ENCODE assay signal across 8 mouse cellular contexts in the genomic region with DNA sequence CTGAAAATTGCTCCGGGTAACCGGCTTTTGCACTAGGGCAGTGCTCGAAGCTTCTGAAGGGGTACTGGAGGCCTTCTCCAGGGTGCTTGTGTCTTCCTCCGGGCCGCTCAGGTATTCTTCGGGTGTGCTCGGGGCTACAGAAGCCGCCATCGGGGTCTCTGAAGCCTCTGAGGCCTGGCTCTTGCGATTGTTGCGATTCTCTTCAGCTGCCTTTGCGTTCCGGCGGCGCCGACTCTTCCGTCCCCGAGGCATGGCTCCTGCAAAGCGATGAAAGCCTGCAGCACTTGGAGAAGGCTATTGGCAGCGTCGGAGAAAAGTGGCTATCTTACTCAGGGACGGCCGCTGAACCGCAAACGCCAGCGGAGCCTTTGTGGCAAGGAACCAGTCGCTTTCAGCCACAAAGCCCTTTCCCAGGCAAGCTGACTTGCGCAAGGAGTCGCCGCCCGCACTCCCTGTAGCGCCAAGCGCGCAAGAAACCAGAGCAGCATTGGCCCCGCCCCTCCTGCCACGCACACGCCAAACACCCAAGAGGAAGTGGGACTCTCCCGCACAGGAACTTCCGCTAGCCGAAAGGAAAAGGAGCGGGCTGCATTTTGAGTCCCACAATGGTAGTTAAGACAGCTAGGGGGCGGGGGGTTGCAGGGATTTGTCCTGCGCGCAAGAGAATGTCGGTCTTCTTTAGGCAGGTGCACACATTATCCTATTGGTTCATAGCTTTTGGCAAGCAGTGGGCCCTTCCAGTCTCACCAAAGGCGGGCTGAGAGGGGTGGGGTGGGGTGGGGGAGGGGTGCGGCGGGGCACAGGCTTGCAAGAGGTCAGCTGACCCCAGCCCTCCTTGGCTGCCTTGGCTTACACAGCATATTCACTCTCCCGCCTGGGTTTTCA. TPM values are rescaled to one million over a fixed set of nuclear protein-coding genes. Genes with fewer than 3 reads are reported as not detected.
DNase-seq lines count a peak whose midpoint lies in the region; ATAC-seq lines count a peak whose summit lies in the region.

TSS of gene Mageh1 (minus strand) at position 489 of the 885 bp plus-strand sequence.

- peaks cover 10% of the 10 kb centered on the region for H3K4me1 ChIP-seq in hindbrain, embryonic 13.5 days (replicated peaks)
- H3K4me1 ChIP-seq in lung, embryonic 16.5 days (replicated peaks; ENCODE audit: control insufficient read depth, insufficient read depth, low read length), result no peaks in the 10 kb centered on the region

- H3K4me3 ChIP-seq in hindbrain, embryonic 13.5 days, result peak within 1 kb of the TSS; percentile 56
- H3K4me3 ChIP-seq in lung, embryonic 16.5 days (ENCODE audit: low read length), result peak within 1 kb of the TSS; percentile 63

- WGBS in hindbrain, embryonic 13.5 days, result 20% methylated on average over 49 of the region's 49 CpGs
- 9% methylated on average over 46 of the region's 49 CpGs for WGBS in lung, embryonic 16.5 days

- H3K9ac ChIP-seq in hindbrain, embryonic 13.5 days, result peak within 1 kb of the TSS; percentile 79
- peak within 1 kb of the TSS; percentile 73 for H3K9ac ChIP-seq in lung, embryonic 16.5 days (ENCODE audit: low read length)

- peak; percentile 96 for DNase-seq in R1 (ENCODE audit: low read depth, low spot score)
- peak; percentile 90 to 91 for DNase-seq in cerebellum, postnatal 14 days
- DNase-seq in frontal cortex, postnatal 36 days (ENCODE audit: low spot score in 2 of 2), result peak; percentile 72 to 82
- DNase-seq in layer of hippocampus, postnatal 10 days (ENCODE audit: low spot score in 2 of 2), result peak; percentile 71 to 79
- peak; percentile 79 for DNase-seq in ovary, postnatal 36 days (ENCODE audit: low spot score)
- DNase-seq in urinary bladder, adult 2 months (ENCODE audit: low spot score), result peak; percentile 52

- H3K36me3 ChIP-seq in hindbrain, embryonic 13.5 days, result no peaks in the 10 kb centered on the region
- no peaks in the 10 kb centered on the region for H3K36me3 ChIP-seq in lung, embryonic 16.5 days (ENCODE audit: control insufficient read depth, insufficient read depth, low read length)

- peaks cover 7% of the 10 kb centered on the region; the same call in 1 of the 2 replicates for H3K27me3 ChIP-seq in hindbrain, embryonic 13.5 days
- no peaks in the 10 kb centered on the region; the same call in 1 of the 2 replicates for H3K27me3 ChIP-seq in lung, embryonic 16.5 days (ENCODE audit: control insufficient read depth, insufficient read depth, low read depth, low read length)

- peak; percentile 93 for ATAC-seq in hindbrain, embryonic 13.5 days (ENCODE audit: low FRiP score)
- ATAC-seq in lung, embryonic 16.5 days (ENCODE audit: low read depth), result peak; percentile 96

- H3K9me3 ChIP-seq in hindbrain, embryonic 13.5 days, result no peaks in the 10 kb centered on the region
- H3K9me3 ChIP-seq in lung, embryonic 16.5 days (ENCODE audit: control insufficient read depth, low read length), result no peaks in the 10 kb centered on the region

- peak within 1 kb of the TSS; percentile 63 for H3K4me2 ChIP-seq in hindbrain, embryonic 13.5 days
- peak within 1 kb of the TSS; percentile 67 for H3K4me2 ChIP-seq in lung, embryonic 16.5 days (ENCODE audit: low read depth, low read length)

- peak within 1 kb of the TSS; percentile 95 for H3K27ac ChIP-seq in hindbrain, embryonic 13.5 days
- peak within 1 kb of the TSS; percentile 79 for H3K27ac ChIP-seq in lung, embryonic 16.5 days (ENCODE audit: low read length)

RNA-seq across cellular contexts. Expression of gene Mageh1, which starts in this region (rescaled TPM):
- 121 and 126 TPM in 2 replicates for polyA plus RNA-seq in hindbrain, embryonic 13.5 days (2015; fragmentation: Nextera tagmentation; extraction: Ambion mirVana)
- total RNA-seq in layer of hippocampus, postnatal 10 days (2021), result 10 to 100 TPM; 57.1 to 61.4 TPM
- polyA plus RNA-seq in lung, embryonic 16.5 days (2015; fragmentation: Nextera tagmentation; extraction: Ambion mirVana), result 48.1 and 48.9 TPM in 2 replicates
- polyA plus RNA-seq in urinary bladder, adult 2 months (2012; rRNA removed), result 25.4 and 29.9 TPM in 2 replicates

Comparison
In these comparisons a context has a peak if more than half of its experiments do, and no peak if none do; other contexts are left out.
1. Peak in every context shown above with its lines: DNase-seq, ATAC-seq, H3K4me3 ChIP-seq and H3K27ac ChIP-seq.